Mouse (Mus musculus) embryonic facial prominence, embryonic 12.5 days (tissue): ENCODE results near the gene Gpc2. TPM values are rescaled to one million over a fixed set of nuclear protein-coding genes. Genes with fewer than 3 reads are reported as not detected.

Experiments used
- ATAC-seq: fragments of 200-750 bp; cut with Nextera tagmentation; 2 replicates; pipeline ENCODE4 v1.8.0; 2017; ENCODE audit not compliant: insufficient number of reproducible peaks, insufficient read depth, low FRiP score, low TSS enrichment
- H3K27ac ChIP-seq: fragments of 300-500 bp; sonication (generic); 2 replicates; pipeline ENCODE4 v1.5.1; 2016; ENCODE audit warnings: mild to moderate bottlenecking
- H3K27me3 ChIP-seq: fragments of 300-500 bp; sonication (generic); 2 replicates; pipeline ENCODE4 v1.6.1; 2016; ENCODE audit warnings: mild to moderate bottlenecking, moderate library complexity
- H3K36me3 ChIP-seq: fragments of 300-500 bp; sonication (generic); 2 replicates; pipeline ENCODE4 v1.6.1; 2016; ENCODE audit warnings: mild to moderate bottlenecking
- H3K4me1 ChIP-seq: fragments of 300-500 bp; sonication (generic); 2 replicates; pipeline ENCODE4 v1.6.1; 2016
- H3K4me2 ChIP-seq: fragments of 300-500 bp; sonication (generic); replicated peaks from 2 replicates; pipeline ENCODE4 v1.6.1; 2016; ENCODE audit warnings: mild to moderate bottlenecking, moderate library complexity
- H3K4me3 ChIP-seq: fragments of 300-500 bp; sonication (generic); 2 replicates; pipeline ENCODE4 v1.5.1; 2016; ENCODE audit warnings: mild to moderate bottlenecking
- H3K9ac ChIP-seq: fragments of 300-500 bp; sonication (generic); 2 replicates; pipeline ENCODE4 v1.6.1; 2016; ENCODE audit warnings: mild to moderate bottlenecking, moderate library complexity
- H3K9me3 ChIP-seq: fragments of 300-500 bp; sonication (generic); 2 replicates; pipeline ENCODE4 v1.6.1; 2016; ENCODE audit warnings: mild to moderate bottlenecking, moderate library complexity
- WGBS: fragments of 180-500 bp; shearing (Covaris S2); methylation state at CpG from one replicate; pipeline ENCODE4 v1.1.7; 2016; 5-methylcytosine and 5-hydroxymethylcytosine counted together
- polyA plus RNA-seq: library from polyadenylated mRNA; unstranded; fragments of >200 nt; fragmentation: Nextera tagmentation; extraction: Ambion mirVana; gene quantifications from 2 replicates; pipeline ENCODE4 v1.2.1, GENCODE M21; 2016

Gpc2 gene
- polyA plus RNA-seq, 1 experiment from 2014 or later = 70.1 TPM

DNA sequence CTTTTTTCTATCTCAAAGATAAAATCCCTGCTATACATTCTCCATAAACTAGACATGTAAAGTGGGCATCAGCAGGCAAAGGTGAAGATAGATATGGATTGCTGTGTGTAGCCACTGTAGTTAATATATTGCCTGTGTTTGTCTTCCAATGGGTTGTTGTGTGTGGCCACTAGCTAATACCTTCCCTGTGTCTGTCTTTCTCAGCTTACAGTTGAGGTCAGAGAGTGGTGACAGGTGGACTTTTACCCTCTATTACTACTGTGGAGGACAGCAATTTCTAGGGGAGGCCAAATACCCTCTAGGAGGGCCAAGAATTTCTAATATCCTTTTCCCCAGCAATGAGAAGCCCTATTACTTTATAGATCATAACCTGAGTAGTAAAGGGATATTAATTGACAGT, 45.6 kb downstream of the Gpc2 start:
- Histone ChIP-seq H3K27me3 (no peaks in the 10 kb centered on the region), H3K36me3 (no peaks in the 10 kb centered on the region), H3K4me3 (no peak overlapping the region), H3K9ac (no peak overlapping the region), H3K9me3 (no peaks in the 10 kb centered on the region), H3K4me2 (no peak overlapping the region), H3K4me1 (no peaks in the 10 kb centered on the region), H3K27ac (no peak overlapping the region)
- no peak for ATAC-seq

DNA sequence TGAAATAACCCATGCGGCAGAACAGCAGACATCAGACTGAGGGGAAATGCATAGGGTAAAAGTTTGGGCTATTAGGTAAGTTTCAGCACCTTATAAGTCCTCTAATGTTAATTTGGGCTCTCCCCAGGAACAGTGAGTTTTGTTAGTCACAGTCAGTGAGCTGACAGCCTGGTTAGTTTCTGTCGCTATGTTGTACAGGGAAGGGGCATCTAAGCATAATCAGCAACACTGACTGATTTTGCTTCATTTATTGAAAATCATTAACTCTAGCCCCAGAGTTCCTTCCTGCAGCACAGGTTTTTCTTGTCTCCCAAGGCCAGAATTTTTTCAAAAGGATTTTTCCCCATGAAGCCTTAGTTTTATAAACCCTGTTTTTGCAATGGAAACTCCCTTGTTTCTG, 46.0 kb downstream of the Gpc2 start:
- Histone ChIP-seq H3K4me3 (no peak overlapping the region), H3K36me3 (no peaks in the 10 kb centered on the region), H3K4me2 (no peak overlapping the region), H3K9me3 (no peaks in the 10 kb centered on the region), H3K27me3 (no peaks in the 10 kb centered on the region), H3K4me1 (no peaks in the 10 kb centered on the region), H3K27ac (no peak overlapping the region), H3K9ac (no peak overlapping the region)
- WGBS = 78% methylated on average over 2 of the region's 2 CpGs
- ATAC-seq = no peak

DNA sequence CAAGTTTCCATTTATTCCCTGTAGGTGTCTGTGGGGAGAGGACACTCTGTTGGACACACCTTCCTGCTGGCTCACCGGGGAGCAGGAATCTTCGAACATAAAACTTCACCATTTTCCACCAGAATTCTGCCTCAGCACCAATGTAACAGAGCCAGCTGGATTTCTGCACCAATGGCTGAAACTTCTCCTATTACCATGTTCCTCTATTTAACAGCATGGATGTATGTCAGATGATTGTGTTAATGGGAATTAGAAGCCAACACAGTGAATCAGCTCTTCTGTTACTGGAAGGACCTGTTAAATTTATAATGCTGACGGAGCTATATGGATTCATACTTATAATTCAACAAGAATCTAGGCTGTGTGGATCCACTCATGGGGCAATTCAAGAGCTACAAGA, 50.3 kb downstream of the Gpc2 start:
- Histone ChIP-seq H3K9me3 (no peaks in the 10 kb centered on the region), H3K4me1 (no peaks in the 10 kb centered on the region), H3K9ac (no peak overlapping the region), H3K27ac (no peak overlapping the region), H3K4me2 (no peak overlapping the region), H3K4me3 (no peak overlapping the region), H3K27me3 (no peaks in the 10 kb centered on the region), H3K36me3 (no peaks in the 10 kb centered on the region)
- ATAC-seq = no peak
- 91% methylated on average over 3 of the region's 3 CpGs for WGBS

DNA sequence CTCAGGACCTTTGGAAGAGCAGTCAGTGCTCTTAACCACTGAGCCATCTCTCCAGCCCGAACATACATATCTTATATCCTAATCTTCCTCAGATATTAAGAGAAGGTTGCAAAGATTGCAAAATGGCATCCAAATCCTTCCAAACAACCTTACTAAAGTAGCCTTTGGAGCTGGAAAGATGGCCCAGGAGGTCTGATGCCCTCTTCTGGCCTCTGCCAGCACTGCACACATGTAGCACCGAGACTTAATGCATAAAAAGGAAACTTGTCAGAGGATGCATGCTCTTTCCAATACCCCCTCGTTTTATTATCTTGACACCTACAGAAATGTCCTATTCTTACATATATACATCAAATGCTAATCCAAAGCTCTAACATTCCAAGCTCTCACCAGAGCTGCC, 51.8 kb downstream of the Gpc2 start:
- 59% methylated on average over 3 of the region's 3 CpGs for whole genome bisulfite sequencing
- H3K4me1 ChIP-seq = no peaks in the 10 kb centered on the region
- ATAC-seq = no peak

DNA sequence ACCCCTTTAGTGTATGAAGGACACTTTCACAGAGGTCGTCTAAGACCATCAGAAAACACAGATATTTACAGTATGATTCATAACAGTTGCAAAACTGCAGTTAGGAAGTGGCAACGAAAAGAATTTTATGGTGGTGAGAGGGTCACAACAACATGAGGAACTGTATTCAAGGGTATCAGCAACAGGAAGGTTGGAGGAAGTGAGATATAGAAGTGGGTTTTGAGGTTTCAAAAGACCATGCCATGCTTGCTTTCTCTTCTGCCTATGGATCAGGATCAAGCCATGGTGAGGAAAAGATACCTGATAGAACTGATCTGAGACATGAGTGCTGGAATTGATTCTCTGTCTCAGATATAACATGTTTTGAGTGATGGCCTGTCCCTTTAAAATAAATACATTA, 52.4 kb downstream of the Gpc2 start:
- no peaks in the 10 kb centered on the region for H3K9me3 ChIP-seq
- no peak overlapping the region for H3K4me2 ChIP-seq
- WGBS = 73% methylated on average over 2 of the region's 2 CpGs
- ATAC-seq = no peak
- no peak overlapping the region for H3K9ac ChIP-seq
- H3K4me3 ChIP-seq = no peak overlapping the region
- H3K36me3 ChIP-seq = no peaks in the 10 kb centered on the region
- H3K4me1 ChIP-seq = no peaks in the 10 kb centered on the region
- H3K27ac ChIP-seq = no peak overlapping the region
- no peaks in the 10 kb centered on the region for H3K27me3 ChIP-seq

More for the DNA sequence above, 51.8 kb downstream of the Gpc2 start:
- Histone ChIP-seq H3K4me3 (no peak overlapping the region), H3K9ac (no peak overlapping the region), H3K36me3 (no peaks in the 10 kb centered on the region), H3K4me2 (no peak overlapping the region), H3K27ac (no peak overlapping the region), H3K27me3 (no peaks in the 10 kb centered on the region), H3K9me3 (no peaks in the 10 kb centered on the region)

DNA sequence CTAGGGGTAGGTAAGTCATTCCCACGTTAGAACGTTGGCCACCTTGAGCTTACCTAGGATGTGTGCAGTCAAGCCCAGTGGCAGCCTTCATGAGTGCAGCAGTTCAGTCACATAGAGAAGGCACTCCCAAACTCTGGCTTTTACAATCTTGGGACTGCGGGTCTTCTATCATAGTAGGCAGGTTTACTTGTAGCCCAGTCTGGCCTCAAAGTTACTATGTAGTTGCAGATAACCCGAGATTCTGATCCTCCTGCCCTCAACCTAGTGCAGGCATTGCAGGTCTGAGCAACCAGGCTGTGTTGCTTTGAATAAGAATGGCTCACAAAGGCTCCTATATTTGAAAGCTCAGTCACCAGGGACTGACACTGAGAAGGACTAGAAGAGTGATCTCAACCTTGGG, 53.3 kb downstream of the Gpc2 start:
- no peaks in the 10 kb centered on the region for H3K27me3 ChIP-seq
- H3K4me1 ChIP-seq = no peaks in the 10 kb centered on the region
- H3K9me3 ChIP-seq = no peaks in the 10 kb centered on the region
- H3K27ac ChIP-seq = no peak overlapping the region
- H3K4me3 ChIP-seq = no peak overlapping the region
- 77% methylated on average over 4 of the region's 4 CpGs for WGBS
- H3K4me2 ChIP-seq = no peak overlapping the region
- ATAC-seq = no peak
- no peak overlapping the region for H3K9ac ChIP-seq
- no peaks in the 10 kb centered on the region for H3K36me3 ChIP-seq

DNA sequence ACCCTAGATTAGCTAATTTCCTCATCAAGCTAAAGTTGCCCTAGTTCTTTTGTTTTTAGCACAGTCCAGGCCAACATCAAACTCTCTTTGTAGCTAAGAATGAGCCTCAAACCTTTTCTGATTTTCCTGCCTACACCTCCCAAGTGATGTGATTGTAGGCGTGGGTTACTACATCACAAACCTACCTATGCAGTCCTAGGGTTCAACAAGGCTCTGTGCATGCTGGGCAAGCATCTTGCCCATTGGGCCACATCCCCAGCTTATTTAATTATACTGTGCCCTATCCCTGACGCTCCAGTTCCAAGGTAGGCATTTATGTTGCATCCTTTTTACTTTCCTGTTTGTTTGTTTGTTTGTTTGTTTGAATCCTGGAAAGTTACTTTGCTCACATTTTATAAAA, 54.1 kb downstream of the Gpc2 start, which contains the start of gene Nxpe5:
Gene Nxpe5 (plus strand): TSS at position 199 of the 400 bp plus-strand sequence.
- H3K9me3 ChIP-seq = no peaks in the 10 kb centered on the region
- no peak within 1 kb of the TSS for H3K27ac ChIP-seq
- 64% methylated on average over 2 of the region's 2 CpGs for WGBS
- H3K4me2 ChIP-seq = no peak within 1 kb of the TSS
- no peaks in the 10 kb centered on the region for H3K27me3 ChIP-seq
- no peak within 1 kb of the TSS for H3K9ac ChIP-seq
- H3K4me1 ChIP-seq = no peaks in the 10 kb centered on the region
- no peak within 1 kb of the TSS for H3K4me3 ChIP-seq
- H3K36me3 ChIP-seq = no peaks in the 10 kb centered on the region
- no peak for ATAC-seq

Other genes with a start within 250 kb of the Gpc2 start
- not detected in 2 replicates for gene Smok3c, start 226.8 kb downstream of the Gpc2 start, polyA plus RNA-seq
- gene Zkscan1, start 194.9 kb downstream of the Gpc2 start, polyA plus RNA-seq = 26.3 and 29.2 TPM in 2 replicates
- gene Zscan21, start 163.1 kb downstream of the Gpc2 start, polyA plus RNA-seq = 80.7 and 85.4 TPM in 2 replicates
- 25.5 and 26.3 TPM in 2 replicates for gene Zfp113, start 124.3 kb downstream of the Gpc2 start, polyA plus RNA-seq
- 333 and 336 TPM in 2 replicates for gene Cops6, start 118.9 kb downstream of the Gpc2 start, polyA plus RNA-seq
- gene Ap4m1, start 108.0 kb downstream of the Gpc2 start, polyA plus RNA-seq = 30.1 and 32.4 TPM in 2 replicates
- 239 and 243 TPM in 2 replicates for gene Mcm7, start 107.6 kb downstream of the Gpc2 start, polyA plus RNA-seq
- gene Taf6, start 92.6 kb downstream of the Gpc2 start, polyA plus RNA-seq = 112 and 117 TPM in 2 replicates
- gene Cnpy4, start 92.5 kb downstream of the Gpc2 start, polyA plus RNA-seq = 60.8 and 61.1 TPM in 2 replicates
- gene Mblac1, start 85.7 kb downstream of the Gpc2 start, polyA plus RNA-seq = 9.3 and 11.4 TPM in 2 replicates
- not detected in 2 replicates for gene Nxpe5, start 54.1 kb downstream of the Gpc2 start, polyA plus RNA-seq
- 50.9 and 57.0 TPM in 2 replicates for gene Lamtor4, start 24.5 kb downstream of the Gpc2 start, polyA plus RNA-seq
- 11.3 and 12.3 TPM in 2 replicates for gene BC037034, start 16.0 kb downstream of the Gpc2 start, polyA plus RNA-seq
- gene Gal3st4, start 7.2 kb downstream of the Gpc2 start, polyA plus RNA-seq = 3.7 and 4.3 TPM in 2 replicates
- 0.23 TPM in 1 of 2 replicates, not detected in the other for gene Gm43720, start within 50 bp of the Gpc2 start, polyA plus RNA-seq
- 7.9 and 8.7 TPM in 2 replicates for gene Stag3, start 235 bp upstream of the Gpc2 start, polyA plus RNA-seq
- gene Pvrig, start 62.0 kb upstream of the Gpc2 start, polyA plus RNA-seq = 0.15 TPM in 1 of 2 replicates, not detected in the other
- gene Zfp157, start 161.5 kb upstream of the Gpc2 start, polyA plus RNA-seq = 56.5 and 56.9 TPM in 2 replicates